Mouse (Mus musculus) cerebellum, adult 11 months (tissue): Measurements from ENCODE around the gene Mboat1.

ENCODE experiments used
- DNase-seq: peaks from one replicate; pipeline ENCODE4 v3.0.0; 2022

The Mboat1 gene

DNA sequence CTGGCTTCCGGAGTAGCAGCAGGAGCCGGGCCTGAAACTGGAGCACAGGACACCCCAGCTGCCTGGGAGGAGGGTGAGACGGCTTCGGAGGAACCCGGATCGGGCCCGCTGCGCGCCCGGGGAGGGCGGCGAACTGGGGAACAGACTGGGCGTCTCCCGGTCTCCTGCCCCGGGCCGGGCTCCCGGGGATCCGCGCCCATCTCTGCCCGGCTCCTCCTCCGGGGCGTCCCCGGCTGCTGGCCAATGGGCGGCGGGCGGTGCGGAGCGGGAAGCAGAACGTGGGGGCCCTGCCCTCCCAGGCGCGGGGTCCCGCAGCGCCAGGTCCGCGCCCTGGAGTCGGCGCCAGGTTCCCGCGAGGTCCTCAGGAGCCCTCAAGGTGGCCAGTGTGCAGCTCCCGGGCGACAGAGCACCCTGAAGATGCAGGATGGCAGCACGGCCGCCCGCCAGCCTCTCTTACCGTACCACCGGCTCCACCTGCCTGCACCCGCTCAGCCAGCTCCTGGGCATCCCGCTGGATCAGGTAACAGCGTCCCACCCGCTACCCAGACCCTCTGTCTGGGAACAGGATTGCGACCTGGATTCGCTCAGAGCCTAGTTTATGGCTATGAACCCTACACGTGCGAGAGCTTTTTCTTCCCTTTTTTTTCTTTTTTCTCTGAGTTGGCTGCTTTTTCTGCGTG is at the start of gene Mboat1:
Mboat1 (plus strand) TSS at position 247 of the 680 bp plus-strand sequence.
- peak; percentile 22 for DNase-seq

DNA sequence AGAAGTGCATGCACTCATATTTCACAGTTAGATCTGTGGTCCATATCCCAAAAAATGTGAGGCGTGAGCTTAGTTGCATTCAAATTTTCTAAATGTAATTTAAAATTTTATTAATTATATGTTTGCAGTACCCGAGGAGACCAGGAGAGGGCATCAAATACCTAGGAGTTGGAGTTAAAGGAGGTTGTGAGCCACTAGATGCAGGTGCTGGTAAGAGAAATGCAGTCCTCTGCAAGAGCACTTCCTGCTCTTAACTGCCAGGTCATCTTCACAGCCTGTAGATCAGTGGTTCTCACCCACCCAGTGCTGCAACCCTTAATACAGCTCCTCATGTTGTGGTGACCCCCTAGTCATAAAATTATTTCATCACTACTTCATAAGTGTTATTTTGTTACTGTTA is 43.2 kb upstream of the Mboat1 start:
- no peak for DNase-seq

DNA sequence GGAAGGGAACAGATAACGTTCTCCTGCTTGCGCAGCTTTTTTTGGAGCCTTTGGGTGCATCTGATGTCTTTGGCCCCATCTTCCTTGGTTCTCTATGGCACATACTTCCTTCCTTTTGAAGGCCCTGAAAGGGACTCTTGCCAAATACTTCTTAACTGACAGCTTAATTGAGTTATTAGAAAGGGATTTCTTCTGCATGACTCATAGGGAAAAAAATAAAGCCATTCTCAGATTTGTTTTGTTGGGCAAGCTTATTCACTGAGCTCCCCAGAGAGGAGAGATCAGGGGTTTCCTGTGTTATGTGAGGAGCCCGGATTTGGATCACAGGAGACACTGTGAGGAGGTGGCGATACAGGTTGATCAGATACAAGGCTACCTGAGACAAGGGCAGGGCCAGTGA is 40.4 kb upstream of the Mboat1 start:
- DNase-seq, result no peak

GRCm38 (mm10) chr13:30096536-30096935 is 39.8 kb upstream of the Mboat1 start:
- no peak for DNase-seq

GRCm38 (mm10) chr13:30109001-30109600 is 27.2 kb upstream of the Mboat1 start:
- DNase-seq, result no peak

- no peak for DNase-seq
Observed at GRCm38 (mm10) chr13:30115792-30116191, 20.5 kb upstream of the Mboat1 start.

DNA sequence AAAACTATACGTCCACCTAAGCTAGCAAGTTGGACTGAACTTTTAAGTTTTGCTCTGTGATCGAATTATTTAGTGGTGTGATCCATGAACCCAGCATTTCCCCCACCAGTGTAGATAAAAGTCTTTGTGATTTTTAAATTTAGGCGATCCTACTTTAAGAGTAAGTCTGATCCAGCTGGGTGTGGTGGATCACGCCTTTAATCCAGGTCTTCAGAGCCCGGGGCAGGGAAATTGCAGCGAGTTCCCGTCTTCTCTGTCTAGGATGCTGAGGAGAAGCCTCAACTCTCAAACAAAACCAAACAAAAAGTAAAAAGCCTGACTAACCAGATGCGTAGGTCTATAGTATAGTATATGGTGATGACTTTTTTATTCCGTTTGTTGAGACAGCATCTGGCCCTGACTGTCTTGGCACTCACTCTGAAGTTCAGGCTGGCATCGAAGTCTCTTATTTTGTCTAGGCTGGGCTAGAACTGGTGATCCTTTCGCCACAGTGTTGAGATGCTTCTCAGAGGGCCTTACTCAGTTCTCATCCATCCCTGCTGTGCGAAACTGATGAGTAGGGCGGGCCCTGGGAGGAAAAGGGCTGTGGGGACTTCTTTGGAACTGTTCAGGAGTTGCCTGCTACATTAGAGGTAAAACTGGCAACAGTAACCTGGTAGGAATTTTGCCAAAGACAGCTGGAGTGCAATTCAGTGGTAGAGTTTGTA is 787 bp downstream of the Mboat1 start:
- no peak for DNase-seq

- DNase-seq, result no peak
Observed at GRCm38 (mm10) chr13:30137951-30138350, 1.7 kb downstream of the Mboat1 start.

- no peak for DNase-seq
Observed at GRCm38 (mm10) chr13:30140149-30140548, 3.9 kb downstream of the Mboat1 start.

DNA sequence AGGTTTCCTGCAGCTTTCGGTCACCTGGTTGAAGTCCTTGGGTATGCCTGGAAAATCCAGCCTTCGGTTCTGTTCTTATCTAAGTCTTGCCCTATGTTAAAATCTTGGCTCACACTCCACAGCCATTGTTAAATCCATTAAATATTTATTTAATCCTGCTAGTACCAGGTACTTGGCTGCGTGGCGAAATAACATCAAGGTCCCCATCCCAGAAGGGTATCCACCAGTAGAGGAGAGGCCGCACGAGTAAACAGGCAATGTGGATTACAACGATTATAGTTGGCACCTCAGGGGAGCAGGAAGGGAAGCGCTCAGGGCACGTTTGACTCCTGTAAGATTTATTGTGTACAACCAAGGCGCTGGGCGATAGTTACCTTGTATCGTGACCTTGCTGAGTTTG is 4.4 kb downstream of the Mboat1 start:
- DNase-seq, result no peak

GRCm38 (mm10) chr13:30141996-30142395 is 5.7 kb downstream of the Mboat1 start:
- no peak for DNase-seq

DNA sequence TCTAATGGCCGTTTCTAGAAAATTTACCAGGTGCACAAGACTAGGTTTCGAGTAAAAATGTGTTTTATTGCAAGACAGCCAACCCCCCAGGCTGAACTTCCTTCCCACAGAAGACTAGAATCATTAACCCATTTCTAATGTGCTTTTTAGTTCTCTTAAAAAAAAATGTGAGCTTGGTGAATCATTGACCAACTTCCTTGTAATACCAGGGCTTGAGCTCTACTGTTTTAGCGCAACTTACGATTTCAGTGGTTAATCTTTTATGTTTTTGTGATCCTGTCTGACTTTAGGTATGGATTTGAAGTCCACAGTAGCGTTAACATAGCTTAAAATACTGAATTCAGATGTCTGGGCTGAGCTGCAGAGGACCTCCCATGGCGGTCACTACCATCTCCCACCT is 10.2 kb downstream of the Mboat1 start:
- no peak for DNase-seq

DNA sequence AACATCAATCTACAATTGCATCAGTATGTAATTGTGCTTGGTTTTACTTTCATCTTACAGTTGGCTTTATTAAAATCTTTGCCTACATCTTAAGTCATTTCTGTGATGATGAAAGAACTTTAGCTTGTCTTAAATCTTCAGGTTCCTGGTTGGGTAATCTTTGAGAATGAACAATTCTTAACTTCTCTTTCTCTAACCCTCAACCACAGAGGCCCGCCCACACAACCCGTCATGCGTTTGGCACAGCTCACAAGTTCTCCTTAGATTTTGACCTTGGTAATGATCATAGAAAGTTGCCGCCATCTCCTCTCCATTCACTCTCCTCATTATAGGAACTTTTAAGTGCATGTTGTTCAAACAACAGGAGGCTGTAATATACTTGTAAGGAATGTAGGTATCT is 18.0 kb downstream of the Mboat1 start:
- DNase-seq, result no peak

- DNase-seq, result no peak
Observed at GRCm38 (mm10) chr13:30159626-30160025, 23.3 kb downstream of the Mboat1 start.

DNA sequence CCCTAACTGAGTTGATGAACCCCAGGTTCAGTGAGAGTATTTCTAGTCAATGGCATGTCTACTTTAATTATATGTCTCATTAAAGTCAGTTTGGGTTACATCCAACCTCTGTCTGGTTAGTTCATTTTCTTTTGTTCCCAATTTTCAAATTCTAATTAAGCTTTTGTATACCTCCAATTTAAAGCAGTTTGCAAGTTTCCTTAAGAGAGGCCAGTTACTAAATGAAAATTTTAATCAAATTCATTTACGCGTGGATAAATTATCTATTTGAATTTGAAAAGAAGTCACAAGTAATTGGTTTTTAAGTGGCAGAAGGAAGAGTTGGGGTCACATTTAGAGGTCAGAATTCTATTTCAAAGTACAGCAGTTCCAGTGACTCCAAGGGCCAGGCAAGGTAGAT is 27.2 kb downstream of the Mboat1 start:
- no peak for DNase-seq

GRCm38 (mm10) chr13:30166138-30167090 is 30.1 kb downstream of the Mboat1 start:
- DNase-seq, result no peak

GRCm38 (mm10) chr13:30167499-30167898 is 31.2 kb downstream of the Mboat1 start:
- no peak for DNase-seq

DNA sequence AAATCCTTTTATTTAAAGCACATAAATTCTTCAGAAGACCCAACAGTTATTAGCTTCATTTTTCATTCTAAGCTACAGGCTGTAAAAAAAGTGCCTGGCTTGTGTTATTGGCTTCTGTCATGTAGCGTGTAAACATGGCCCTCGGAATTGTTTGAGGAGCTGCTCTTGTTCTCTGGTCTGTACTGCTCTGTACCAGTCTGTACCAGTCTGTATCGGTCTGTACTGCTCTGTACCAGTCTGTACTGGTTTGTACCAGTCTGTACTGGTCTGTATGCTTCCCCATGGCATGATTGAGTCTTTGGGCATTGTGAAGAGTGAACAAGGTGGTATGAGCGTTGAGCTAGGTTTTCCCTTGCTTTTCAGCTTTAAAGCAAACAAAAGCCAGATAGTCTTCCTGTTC is 32.5 kb downstream of the Mboat1 start:
- DNase-seq, result no peak

DNA sequence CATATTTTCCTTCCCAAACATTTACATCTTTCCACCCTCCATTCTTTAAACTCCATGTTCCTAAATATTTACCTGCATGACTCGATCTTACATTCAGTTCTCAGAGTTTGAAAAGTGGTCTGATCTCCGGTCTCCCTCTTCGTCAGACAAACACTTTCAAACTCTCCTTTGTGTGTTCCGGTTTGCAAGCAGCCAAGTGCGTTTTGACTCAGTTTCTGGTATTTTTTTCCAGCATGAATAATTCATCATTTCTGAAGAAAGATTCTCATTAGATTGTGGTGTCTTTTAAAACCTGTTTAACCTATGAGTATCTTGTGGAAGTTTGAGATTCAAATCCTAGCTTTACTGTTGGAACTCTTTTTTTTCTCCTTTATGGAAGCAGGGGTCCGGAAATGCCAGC is 33.8 kb downstream of the Mboat1 start:
- DNase-seq, result no peak

- no peak for DNase-seq
Observed at GRCm38 (mm10) chr13:30174586-30174985, 38.3 kb downstream of the Mboat1 start.

DNA sequence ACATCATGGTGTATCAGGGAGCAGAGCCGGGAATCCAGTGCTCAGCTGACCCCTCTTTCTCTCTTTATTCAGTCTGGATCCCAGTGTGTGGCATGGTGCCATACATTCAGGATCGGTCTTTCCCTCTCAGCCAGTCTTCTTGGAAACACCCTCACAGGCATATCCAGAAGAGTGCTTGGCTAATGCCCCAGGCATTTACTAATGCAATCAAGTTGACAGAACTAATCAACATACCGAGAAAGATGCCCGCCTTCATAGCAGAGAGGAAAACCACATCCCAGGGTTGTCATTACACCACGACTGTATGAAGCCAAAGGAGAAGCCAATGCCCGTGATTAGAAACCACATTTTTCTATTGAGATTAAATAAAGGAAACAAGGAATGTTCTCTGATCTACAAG is 41.1 kb downstream of the Mboat1 start:
- DNase-seq, result no peak

- DNase-seq, result no peak
Observed at GRCm38 (mm10) chr13:30185549-30185948, 49.3 kb downstream of the Mboat1 start.

- no peak for DNase-seq
Observed at GRCm38 (mm10) chr13:30185959-30186358, 49.7 kb downstream of the Mboat1 start.
